Mouse (Mus musculus) cerebellum, adult 2 months (tissue): ENCODE measurements around the gene Tro.

Source experiments
- CTCF ChIP-seq: fragments of 200-500 bp; IDR thresholded peaks from 2 replicates; pipeline ENCODE4 v1.5.1; 2011; ENCODE audit warnings: low read depth, mild to moderate bottlenecking, control low read depth, low read length, moderate library complexity, borderline replicate concordance; ENCODE audit not compliant: insufficient read depth
- POLR2A ChIP-seq: fragments of 200-500 bp; IDR thresholded peaks from 2 replicates; pipeline ENCODE4 v1.6.1; 2011; ENCODE audit warnings: low read length, control low read depth, borderline replicate concordance; ENCODE audit not compliant: insufficient read depth

DNA sequence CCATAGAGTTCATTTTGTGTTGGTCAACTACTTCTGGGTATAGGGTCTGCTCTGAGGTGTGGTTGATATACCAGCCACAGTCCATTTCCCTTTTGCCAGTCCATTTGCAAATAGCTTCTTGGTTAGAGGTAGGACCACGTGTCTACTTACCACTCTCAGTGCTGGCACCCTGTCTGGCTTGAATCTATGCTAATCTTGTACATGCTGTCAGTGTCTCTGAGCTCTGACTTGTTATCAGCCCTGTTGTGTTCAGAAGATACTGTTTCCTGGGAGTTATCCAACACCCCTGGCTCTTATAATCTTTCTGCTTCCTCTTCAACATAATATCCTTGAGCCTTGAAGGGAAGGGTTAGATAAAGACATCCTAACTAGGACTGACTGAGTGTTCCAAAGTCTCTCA lies 21.0 kb downstream of the Tro start:
- TF ChIP-seq CTCF (no peak), POLR2A (no peak)
